19 mouse cellular contexts compared by ENCODE assay signal in the genomic region with DNA sequence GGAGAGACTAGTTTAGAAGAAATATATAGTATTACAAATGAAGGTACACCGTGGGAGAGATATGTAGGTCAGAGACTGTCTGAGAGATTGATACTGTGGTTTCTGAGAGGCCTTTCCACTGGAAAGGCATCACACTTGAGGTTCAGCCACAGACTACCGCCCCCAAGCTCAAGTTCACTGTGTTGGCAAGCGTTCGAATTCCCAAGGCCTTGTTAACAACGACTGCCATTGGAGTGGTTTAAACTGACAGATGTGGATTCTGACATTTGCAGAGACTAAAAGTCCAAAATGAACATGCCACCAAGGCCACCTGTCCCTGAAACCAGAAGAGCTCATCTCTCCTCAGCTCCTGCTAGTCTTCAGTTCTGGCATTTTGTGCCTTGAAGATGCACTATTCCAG.
"Had no signal": no experiment of that assay in that cellular context is flagged by ENCODE, and none has a peak within 500 bp of the region (broad histone marks: within the 10 kb centered on the region; RNA-seq: fewer than 3 reads in every experiment).

No protein-coding gene starts in this region.

- H3K27me3 ChIP-seq: kidney, embryonic 15.5 days; limb, embryonic 13.5 days; liver, embryonic 12.5 days; liver, embryonic 15.5 days; lung, embryonic 15.5 days; megakaryocyte, embryonic 14.5 days had no signal

- H3K4me1 ChIP-seq: limb, embryonic 10.5 days; liver, embryonic 12.5 days; liver, embryonic 15.5 days; lung, embryonic 15.5 days; megakaryocyte, embryonic 14.5 days had no signal

- DNase-seq: kidney, adult 8-10 months; kidney, postnatal 10 days; kidney, postnatal 36 days; layer of hippocampus, postnatal 36 days; liver; lung, adult 18-20 months; lung, postnatal 10 days; lung, postnatal 36 days; midbrain, embryonic 14.5 days; thymus, postnatal 36 days had no signal

- H3K9ac ChIP-seq: kidney, embryonic 15.5 days; limb, embryonic 13.5 days; liver, embryonic 12.5 days; liver, embryonic 15.5 days; lung, embryonic 15.5 days had no signal

- H3K36me3 ChIP-seq: kidney, embryonic 15.5 days; limb, embryonic 10.5 days; limb, embryonic 13.5 days; liver, embryonic 12.5 days; liver, embryonic 15.5 days; lung, embryonic 15.5 days had no signal

- H3K27ac ChIP-seq: kidney, embryonic 15.5 days; limb, embryonic 10.5 days; limb, embryonic 13.5 days; liver, embryonic 12.5 days; liver, embryonic 15.5 days; lung, embryonic 15.5 days; stomach, postnatal 0 days had no signal

- H3K4me2 ChIP-seq: kidney, embryonic 15.5 days; limb, embryonic 13.5 days; liver, embryonic 12.5 days; liver, embryonic 15.5 days; lung, embryonic 15.5 days; midbrain, embryonic 11.5 days had no signal

- H3K4me3 ChIP-seq: kidney, embryonic 15.5 days; limb, embryonic 10.5 days; limb, embryonic 13.5 days; liver, embryonic 12.5 days; liver, embryonic 15.5 days; lung, embryonic 15.5 days; megakaryocyte, embryonic 14.5 days had no signal

- H3K9me3 ChIP-seq: kidney, embryonic 15.5 days; limb, embryonic 10.5 days; limb, embryonic 13.5 days; liver, embryonic 12.5 days; liver, embryonic 15.5 days; lung, embryonic 15.5 days had no signal

- ATAC-seq: liver, embryonic 12.5 days had no signal
